Mouse (Mus musculus): Measurements from ENCODE around the gene Map1lc3a.

Map1lc3a gene

GRCm38 (mm10) chr2:155276195-155276594, at the start of gene Map1lc3a:
Gene Map1lc3a (plus strand): TSS chr2:155276297.
- DNase-seq (ENCODE audit: inconsistent ontology term), result peak; percentile 96

- DNase-seq (ENCODE audit: inconsistent ontology term), result no peak
Observed at GRCm38 (mm10) chr2:155235746-155236361, 40.2 kb upstream of the Map1lc3a start.

DNA sequence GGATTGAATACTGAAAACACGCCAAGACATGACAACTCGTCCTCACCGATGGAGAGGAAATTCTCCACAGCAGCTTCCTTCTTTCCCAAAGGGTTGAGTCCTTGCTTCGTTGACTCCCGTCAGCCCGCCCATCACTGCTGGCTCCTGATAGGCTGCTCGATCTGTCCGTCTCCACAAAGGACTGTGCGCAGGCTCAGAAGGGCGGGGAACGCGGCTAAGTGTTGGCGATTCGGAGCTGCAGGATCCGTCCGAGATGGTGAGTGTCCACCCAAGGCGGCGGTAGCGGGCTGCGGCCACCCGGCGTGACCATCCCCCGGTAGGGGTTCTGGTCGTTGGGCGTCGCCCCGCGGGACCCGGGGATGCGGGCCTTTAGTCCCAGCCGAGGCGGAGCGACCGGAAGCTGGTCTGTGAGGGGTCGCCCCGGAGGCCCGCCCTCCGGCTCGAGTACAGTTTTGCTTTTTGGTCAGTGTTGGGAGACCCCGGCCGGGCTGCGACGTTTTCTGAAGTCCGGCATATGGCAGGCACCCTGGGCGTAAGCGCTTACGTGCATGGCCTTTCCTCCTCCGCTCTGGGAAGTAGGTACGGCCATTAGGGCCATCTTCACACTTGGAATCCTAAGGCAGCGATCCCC, 39.6 kb upstream of the Map1lc3a start, which contains the start of gene Dynlrb1:
Gene Dynlrb1, plus strand, starts transcription at position 172 of the 631 bp plus-strand sequence.
- DNase-seq (ENCODE audit: inconsistent ontology term), result peak; percentile 97

DNA sequence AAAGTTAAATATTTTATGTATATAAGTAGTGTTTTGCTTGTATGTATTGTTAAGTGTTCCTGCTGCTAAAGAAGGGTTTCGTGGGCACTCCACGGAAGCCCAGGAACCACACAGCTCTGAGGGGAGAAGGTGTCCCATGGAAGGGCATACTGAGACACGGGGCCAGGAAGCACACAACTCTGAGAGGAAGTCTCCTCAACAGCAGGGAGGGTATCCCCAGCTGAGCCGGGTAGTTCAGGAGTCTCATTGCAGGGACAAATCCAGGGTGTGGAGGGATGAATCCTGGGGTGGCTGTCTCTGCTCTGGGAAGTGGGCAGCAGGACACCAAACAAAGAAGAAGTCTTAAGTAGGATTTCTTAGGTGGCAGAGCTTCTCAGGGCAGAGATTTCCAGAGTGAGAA, 38.8 kb upstream of the Map1lc3a start:
- no peak for DNase-seq (ENCODE audit: inconsistent ontology term)

GRCm38 (mm10) chr2:155240915-155241314, 35.2 kb upstream of the Map1lc3a start:
- no peak for DNase-seq (ENCODE audit: inconsistent ontology term)

DNA sequence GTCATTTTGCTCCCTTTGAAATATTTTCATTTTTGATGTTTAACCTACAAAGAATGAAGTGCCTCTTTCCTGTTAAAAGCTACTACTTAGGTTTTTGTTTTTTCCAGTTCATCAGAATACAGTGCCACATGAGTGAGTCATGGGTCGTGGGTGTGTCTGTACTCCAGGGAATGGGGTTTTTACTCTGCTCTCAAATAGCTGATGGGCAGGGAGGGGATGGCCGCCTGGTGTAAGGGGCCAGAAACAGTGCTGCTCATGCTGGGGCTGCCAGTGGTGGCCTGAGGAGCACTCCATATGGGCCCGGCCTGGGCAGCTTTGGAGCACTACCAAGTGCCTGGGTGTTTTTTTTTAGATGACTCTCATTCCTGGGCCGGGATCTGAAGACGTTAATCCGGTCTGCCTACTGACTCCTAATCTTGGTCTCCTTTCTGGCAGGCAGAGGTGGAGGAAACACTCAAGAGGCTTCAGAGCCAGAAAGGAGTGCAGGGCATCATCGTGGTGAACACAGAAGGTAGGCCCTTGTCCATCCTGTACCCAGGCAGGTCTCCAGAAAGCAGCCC, 33.7 kb upstream of the Map1lc3a start:
- peak; percentile 70 for DNase-seq (ENCODE audit: inconsistent ontology term)

GRCm38 (mm10) chr2:155246231-155246630, 29.9 kb upstream of the Map1lc3a start:
- DNase-seq (ENCODE audit: inconsistent ontology term), result no peak

DNA sequence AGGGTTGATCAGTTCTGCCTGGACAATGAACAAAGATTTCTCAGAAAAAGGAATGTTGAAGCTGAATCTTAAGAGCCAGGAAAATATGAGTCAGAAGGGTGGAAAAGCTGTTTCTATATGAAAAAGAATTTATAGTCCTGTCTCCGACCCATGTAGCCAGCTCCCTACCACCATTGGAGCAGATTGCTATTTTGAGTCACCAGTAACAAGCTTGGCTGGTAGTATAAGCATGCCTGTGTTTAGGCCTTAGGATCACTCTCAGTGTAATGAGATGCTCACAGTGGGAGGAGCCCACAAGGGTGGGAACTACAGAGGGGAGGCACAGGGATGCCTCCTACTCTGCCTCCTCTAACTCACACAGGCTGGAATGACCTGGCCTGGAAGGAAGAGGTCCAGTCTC, 27.9 kb upstream of the Map1lc3a start:
- DNase-seq (ENCODE audit: inconsistent ontology term), result peak; percentile 49

GRCm38 (mm10) chr2:155248718-155249117, 27.4 kb upstream of the Map1lc3a start:
- DNase-seq (ENCODE audit: inconsistent ontology term), result no peak

GRCm38 (mm10) chr2:155249588-155249987, 26.5 kb upstream of the Map1lc3a start:
- no peak for DNase-seq (ENCODE audit: inconsistent ontology term)

- DNase-seq (ENCODE audit: inconsistent ontology term), result no peak
Observed at GRCm38 (mm10) chr2:155265526-155265925, 10.6 kb upstream of the Map1lc3a start.

DNA sequence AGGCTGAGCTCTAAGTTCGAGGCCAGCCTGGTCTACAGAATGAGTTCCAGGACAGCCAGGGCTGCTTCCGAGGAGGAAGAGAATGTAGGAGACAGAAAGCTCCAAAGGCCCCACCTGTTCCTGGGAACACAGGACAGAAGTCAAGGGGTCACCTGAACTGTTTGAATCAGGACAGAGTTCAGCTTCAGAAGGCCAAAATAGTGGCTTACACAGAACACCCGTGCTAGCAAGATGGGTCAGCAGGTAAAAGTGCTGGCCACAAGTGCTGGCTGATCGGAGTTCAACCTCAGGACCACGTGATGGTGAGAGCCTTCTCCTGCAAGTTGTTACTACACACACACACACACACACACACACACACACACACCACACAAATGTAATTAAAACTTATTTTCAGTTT, 9.2 kb upstream of the Map1lc3a start:
- DNase-seq (ENCODE audit: inconsistent ontology term), result no peak

- DNase-seq (ENCODE audit: inconsistent ontology term), result no peak
Observed at GRCm38 (mm10) chr2:155271957-155272356, 4.1 kb upstream of the Map1lc3a start.

DNA sequence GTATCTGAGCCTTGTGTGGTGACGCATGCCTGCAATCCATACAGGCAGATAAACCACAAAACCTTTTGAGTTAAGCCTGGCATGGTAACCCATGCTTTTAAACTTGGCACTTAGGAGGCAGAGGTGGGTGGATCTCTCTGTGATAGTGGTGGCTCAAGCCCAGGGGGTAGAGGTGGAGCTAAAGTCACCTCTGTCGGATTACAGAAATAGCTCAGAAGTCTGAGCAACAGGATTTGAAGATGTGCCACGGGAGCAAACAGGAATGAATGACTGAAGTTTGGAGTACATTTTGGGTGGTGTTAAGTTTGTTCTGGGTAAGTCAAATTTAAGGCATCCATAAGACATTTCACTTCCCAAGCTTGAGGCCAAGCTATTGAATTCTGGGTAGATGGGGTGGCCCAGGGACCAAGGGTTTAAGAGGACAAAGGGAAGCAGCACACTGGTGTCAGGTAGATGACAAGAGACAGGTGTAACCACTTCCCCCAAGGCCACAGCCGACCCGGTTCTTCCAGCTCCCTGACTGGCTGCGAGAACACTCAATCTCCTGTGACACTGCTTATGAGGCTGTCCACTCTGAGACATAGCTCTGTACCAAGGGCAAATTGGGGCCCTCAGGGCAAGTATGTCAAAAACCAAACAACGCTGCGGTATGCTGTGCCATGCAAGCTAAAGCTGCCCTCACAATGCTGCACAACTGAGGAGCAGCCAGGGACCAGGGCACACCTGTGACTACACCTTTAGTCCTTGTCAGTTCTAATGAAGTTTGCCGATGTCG, 3.5 kb upstream of the Map1lc3a start:
- DNase-seq (ENCODE audit: inconsistent ontology term), result no peak

DNA sequence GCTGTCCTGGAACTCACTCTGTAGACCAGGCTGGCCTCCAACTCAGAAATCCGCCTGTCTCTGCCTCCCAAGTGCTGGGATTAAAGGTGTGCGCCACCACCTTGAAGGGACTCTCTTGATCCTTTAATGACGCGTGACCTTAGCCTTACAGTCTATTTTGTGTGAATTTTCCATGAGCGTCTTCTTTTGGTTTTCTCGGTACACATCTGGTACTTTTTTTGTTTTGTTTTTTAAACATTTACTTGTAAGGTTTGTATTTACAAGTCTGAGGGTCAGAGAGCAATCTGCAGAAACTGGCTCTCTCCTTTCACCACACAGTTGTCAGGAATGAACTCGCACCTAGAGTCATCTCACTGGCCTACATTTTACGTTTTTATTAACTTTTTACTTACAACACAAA, 2.5 kb upstream of the Map1lc3a start:
- no peak for DNase-seq (ENCODE audit: inconsistent ontology term)

- DNase-seq (ENCODE audit: inconsistent ontology term), result peak; percentile 85
Observed at GRCm38 (mm10) chr2:155276621-155277175, 601 bp downstream of the Map1lc3a start.

DNA sequence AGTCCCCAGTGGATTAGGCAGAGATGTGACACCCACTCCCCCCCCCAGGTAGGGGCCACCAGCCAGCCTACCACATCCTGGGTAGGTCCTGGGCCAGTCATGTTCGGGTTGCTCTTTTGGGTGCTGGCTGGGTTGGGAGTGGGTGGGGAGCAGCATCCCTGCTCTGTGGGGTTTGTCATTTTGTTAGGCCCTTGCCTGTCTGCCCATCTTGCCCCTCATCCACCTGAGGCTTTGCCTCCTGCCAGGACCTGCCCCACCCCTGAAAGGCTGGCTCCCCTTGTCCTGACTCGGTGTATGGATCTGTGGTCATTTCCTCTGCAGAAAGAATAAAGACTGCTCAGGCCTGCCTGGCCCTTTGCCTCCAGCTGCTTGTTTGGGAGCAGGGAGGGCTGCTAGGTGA, 1.6 kb downstream of the Map1lc3a start:
- DNase-seq (ENCODE audit: inconsistent ontology term), result no peak

DNA sequence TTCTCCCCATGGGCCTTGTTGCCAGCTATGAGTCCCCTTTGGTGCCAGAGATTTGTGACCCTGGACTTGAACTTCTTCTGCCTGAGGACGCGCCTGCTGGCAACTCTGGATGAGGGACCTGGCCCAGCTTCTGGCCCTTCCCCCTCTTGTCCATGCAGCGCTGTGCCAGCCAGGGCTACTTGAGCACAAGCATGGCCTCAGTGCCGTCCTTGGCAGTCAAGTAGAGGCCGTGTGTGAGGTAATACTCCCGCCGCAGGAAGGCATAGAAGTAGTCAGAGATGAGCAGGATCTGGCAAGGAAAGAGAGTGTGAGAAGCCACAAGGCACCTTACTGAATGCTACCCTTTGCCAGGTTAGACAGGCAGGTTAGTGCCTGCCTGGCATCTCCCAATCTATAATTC, 2.3 kb downstream of the Map1lc3a start:
- no peak for DNase-seq (ENCODE audit: inconsistent ontology term)

DNA sequence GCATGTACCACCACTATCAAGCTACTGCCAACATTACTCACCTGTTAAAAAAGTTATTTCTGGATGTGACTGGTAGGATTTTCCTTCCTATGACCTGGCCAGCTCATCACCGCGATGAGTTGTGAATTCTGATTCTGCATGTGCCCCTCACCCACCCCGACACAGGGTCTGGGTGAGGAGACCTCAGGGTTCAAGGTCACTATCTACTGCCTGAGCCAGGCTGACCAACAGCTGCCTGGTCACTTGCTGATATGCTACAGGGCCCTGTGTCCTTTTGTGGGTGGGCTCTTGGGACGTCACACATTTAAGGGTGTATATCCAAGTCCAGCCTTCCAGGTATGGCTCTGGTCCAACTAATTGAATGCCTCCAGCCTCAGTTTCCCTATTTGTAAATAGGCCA, 3.1 kb downstream of the Map1lc3a start:
- DNase-seq (ENCODE audit: inconsistent ontology term), result no peak

DNA sequence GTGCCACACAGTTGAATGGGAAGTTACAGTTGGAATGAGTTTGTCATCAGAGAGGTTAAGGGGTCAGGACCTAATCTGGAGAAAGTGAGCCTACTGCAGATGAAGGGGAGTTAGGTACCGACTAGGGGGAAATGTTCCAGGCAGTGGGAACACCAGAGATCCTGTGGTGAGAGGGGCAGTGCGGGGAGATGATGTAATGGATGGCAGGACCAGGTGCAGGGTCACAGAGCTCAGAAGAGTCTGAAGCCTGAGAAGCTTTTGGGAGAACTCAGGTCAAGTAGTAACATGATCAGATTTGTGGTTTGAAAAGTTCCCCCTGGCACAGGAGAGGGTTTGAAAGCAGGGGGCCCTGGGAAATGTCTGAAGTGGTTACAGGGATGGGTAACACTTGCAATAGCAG, 4.0 kb downstream of the Map1lc3a start:
- DNase-seq (ENCODE audit: inconsistent ontology term), result no peak

GRCm38 (mm10) chr2:155283793-155284192, 7.7 kb downstream of the Map1lc3a start:
- DNase-seq (ENCODE audit: inconsistent ontology term), result no peak

DNA sequence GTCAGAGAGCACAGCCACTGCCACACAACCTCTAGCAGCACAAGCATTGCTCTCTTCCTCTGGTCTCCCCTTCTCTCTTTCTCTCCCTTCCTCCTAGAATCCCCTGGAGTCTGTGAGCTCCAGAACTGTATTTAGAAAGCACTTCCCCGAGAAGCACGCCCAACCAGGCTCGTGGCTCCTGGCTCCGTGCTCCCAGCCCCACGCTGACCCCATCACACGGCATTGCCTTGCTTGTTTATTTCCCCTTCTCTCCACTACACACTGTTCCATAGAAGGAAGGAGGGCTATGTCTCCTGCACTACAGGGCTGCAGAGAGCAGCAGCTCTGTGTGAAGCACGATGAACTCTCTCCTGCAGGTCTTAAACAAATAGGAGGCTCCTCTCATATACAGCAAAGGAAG, 8.6 kb downstream of the Map1lc3a start:
- no peak for DNase-seq (ENCODE audit: inconsistent ontology term)

All from Muller cell, postnatal 12 days (primary cell).